Mouse (Mus musculus): ENCODE results near the gene Mecom.

DNA sequence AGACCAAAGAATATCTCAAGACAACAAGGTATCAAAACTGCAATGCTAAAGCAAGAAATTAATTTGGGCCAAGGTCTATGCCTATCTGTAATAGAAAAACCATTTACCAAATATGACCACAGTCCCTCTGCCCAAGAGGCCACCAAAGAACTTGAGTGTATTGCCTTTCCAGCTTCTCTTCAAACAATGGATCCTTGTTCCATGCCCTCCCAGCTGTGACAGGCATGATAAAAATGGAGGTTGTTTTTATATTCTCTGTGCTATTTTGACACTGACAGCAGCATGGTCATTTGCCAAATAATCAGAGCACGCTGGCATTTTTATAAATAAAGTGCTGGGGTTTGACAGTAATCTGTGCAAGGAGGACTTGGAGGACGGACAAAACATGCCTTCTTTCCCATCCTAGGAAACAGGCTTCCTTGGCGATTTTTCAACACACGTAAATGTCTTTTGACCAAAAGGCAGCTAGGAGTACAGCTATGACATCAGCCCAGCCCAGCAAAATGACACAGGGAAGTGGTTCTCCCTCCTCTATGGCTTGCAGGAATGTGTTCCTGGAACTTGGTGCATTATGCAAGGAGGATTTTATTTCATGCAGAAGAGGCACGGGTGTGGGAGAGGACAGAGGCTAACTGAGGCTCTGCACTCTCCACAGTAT, 359.9 kb downstream of the Mecom start:
- TF ChIP-seq CTCF (IDR thresholded peaks at IDR 0.05; ENCODE audit: extremely low read depth, insufficient read depth, insufficient read length, insufficient replicate concordance) (no peak), POLR2A (IDR thresholded peaks at IDR 0.05; ENCODE audit: low read depth, low read length) (no peak)
